Mouse (Mus musculus): Measurements from ENCODE around the gene Tsga10. TPM values are rescaled to one million over a fixed set of nuclear protein-coding genes. Genes with fewer than 3 reads are reported as not detected.

Gene Tsga10
- polyA plus RNA-seq, 1 experiment = 0.46 TPM

GRCm38 (mm10) chr1:37868640-37869039 lies 2.4 kb upstream of the Tsga10 start:
- Histone ChIP-seq H3K27me3 (ENCODE audit: control insufficient read depth, insufficient read depth, insufficient read length) (no peaks in the 10 kb centered on the region), H3K36me3 (ENCODE audit: control insufficient read depth, insufficient read depth) (no peaks in the 10 kb centered on the region), H3K4me3 (ENCODE audit: insufficient read depth, poor library complexity, severe bottlenecking) (no peak overlapping the region), H3K79me3 (ENCODE audit: low read depth) (peaks cover 2% of the 10 kb centered on the region), H3K79me2 (ENCODE audit: control insufficient read depth, insufficient read depth) (peaks cover 12% of the 10 kb centered on the region), H3ac (ENCODE audit: control insufficient read depth, insufficient read length, low read depth) (no peak overlapping the region)
- TF ChIP-seq USF1 (IDR thresholded peaks at IDR 0.05; ENCODE audit: low read depth) = no peak
- TF ChIP-seq CTCF (IDR thresholded peaks at IDR 0.05; ENCODE audit: control insufficient read depth, insufficient read depth, insufficient read length) = no peak
- no peak for TF ChIP-seq MYOG (IDR thresholded peaks at IDR 0.05; ENCODE audit: control insufficient read depth, extremely low read depth, insufficient read length)
- TF ChIP-seq CEBPB (IDR thresholded peaks at IDR 0.05; ENCODE audit: low read depth) = no peak
- no peak for TF ChIP-seq FOSL1 (IDR thresholded peaks at IDR 0.05; ENCODE audit: insufficient read depth, low read length, poor library complexity, severe bottlenecking)
- no peak for TF ChIP-seq MYOD1 (IDR thresholded peaks at IDR 0.05; ENCODE audit: control insufficient read depth, insufficient read length, low read depth)
- no peak for TF ChIP-seq MAX (IDR thresholded peaks at IDR 0.05)

- TF ChIP-seq MYOD1 (IDR thresholded peaks at IDR 0.05; ENCODE audit: control insufficient read depth, insufficient read length, low read depth) (no peak), MYOG (IDR thresholded peaks at IDR 0.05; ENCODE audit: control insufficient read depth, extremely low read depth, insufficient read length) (no peak), FOSL1 (IDR thresholded peaks at IDR 0.05; ENCODE audit: insufficient read depth, low read length, poor library complexity, severe bottlenecking) (no peak), CTCF (IDR thresholded peaks at IDR 0.05; ENCODE audit: control insufficient read depth, insufficient read depth, insufficient read length) (no peak), CEBPB (IDR thresholded peaks at IDR 0.05; ENCODE audit: low read depth) (no peak), MAX (IDR thresholded peaks at IDR 0.05) (no peak), USF1 (IDR thresholded peaks at IDR 0.05; ENCODE audit: low read depth) (no peak)
- Histone ChIP-seq H3K36me3 (ENCODE audit: control insufficient read depth, insufficient read depth) (no peaks in the 10 kb centered on the region), H3ac (ENCODE audit: control insufficient read depth, insufficient read length, low read depth) (no peak overlapping the region), H3K4me3 (ENCODE audit: insufficient read depth, poor library complexity, severe bottlenecking) (no peak overlapping the region), H3K79me2 (ENCODE audit: control insufficient read depth, insufficient read depth) (peaks cover 3% of the 10 kb centered on the region), H3K27me3 (ENCODE audit: control insufficient read depth, insufficient read depth, insufficient read length) (no peaks in the 10 kb centered on the region), H3K79me3 (ENCODE audit: low read depth) (no peaks in the 10 kb centered on the region)
These were observed 1.6 kb upstream of the Tsga10 start for GRCm38 (mm10) chr1:37867684-37868322.

DNA sequence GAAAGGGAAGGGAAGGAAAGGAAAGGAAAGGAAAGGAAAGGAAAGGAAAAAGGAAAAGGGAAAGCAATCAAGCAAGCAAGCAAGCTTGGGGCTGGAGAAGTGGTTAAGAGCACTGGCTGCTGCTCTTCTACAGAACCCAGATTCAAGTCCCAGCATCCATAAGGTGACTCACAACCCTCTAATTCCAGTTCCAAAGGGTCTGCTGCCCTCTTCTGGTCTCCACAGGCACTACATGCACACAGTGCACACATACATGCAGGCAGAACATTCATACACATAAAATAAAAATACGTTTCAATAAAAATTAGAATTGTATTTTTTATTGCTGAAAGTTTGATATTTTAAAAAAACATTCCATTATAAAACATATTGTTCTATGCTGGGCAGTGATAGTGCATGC lies 827 bp upstream of the Tsga10 start:
- H3K27me3 ChIP-seq (ENCODE audit: control insufficient read depth, insufficient read depth, insufficient read length) = no peaks in the 10 kb centered on the region
- H3ac ChIP-seq (ENCODE audit: control insufficient read depth, insufficient read length, low read depth) = no peak overlapping the region
- H3K36me3 ChIP-seq (ENCODE audit: control insufficient read depth, insufficient read depth) = no peaks in the 10 kb centered on the region
- no peak overlapping the region for H3K4me3 ChIP-seq (ENCODE audit: insufficient read depth, poor library complexity, severe bottlenecking)
- TF ChIP-seq CTCF (IDR thresholded peaks at IDR 0.05; ENCODE audit: control insufficient read depth, insufficient read depth, insufficient read length) = peak; percentile 50
- no peak for TF ChIP-seq CEBPB (IDR thresholded peaks at IDR 0.05; ENCODE audit: low read depth)
- no peaks in the 10 kb centered on the region for H3K79me2 ChIP-seq (ENCODE audit: control insufficient read depth, insufficient read depth)
- H3K79me3 ChIP-seq (ENCODE audit: low read depth) = no peaks in the 10 kb centered on the region

- H3K79me3 ChIP-seq (ENCODE audit: low read depth) = no peaks in the 10 kb centered on the region
- no peaks in the 10 kb centered on the region for H3K27me3 ChIP-seq (ENCODE audit: control insufficient read depth, insufficient read depth, insufficient read length)
- no peaks in the 10 kb centered on the region for H3K79me2 ChIP-seq (ENCODE audit: control insufficient read depth, insufficient read depth)
- H3ac ChIP-seq (ENCODE audit: control insufficient read depth, insufficient read length, low read depth) = peak overlapping the region; percentile 77
- TF ChIP-seq CTCF (IDR thresholded peaks at IDR 0.05; ENCODE audit: control insufficient read depth, insufficient read depth, insufficient read length) (no peak), MYOG (IDR thresholded peaks at IDR 0.05; ENCODE audit: control insufficient read depth, extremely low read depth, insufficient read length) (no peak), CEBPB (IDR thresholded peaks at IDR 0.05; ENCODE audit: low read depth) (no peak), USF1 (IDR thresholded peaks at IDR 0.05; ENCODE audit: low read depth) (no peak), FOSL1 (IDR thresholded peaks at IDR 0.05; ENCODE audit: insufficient read depth, low read length, poor library complexity, severe bottlenecking) (no peak), MAX (IDR thresholded peaks at IDR 0.05) (no peak)
- no peaks in the 10 kb centered on the region for H3K36me3 ChIP-seq (ENCODE audit: control insufficient read depth, insufficient read depth)
- peak overlapping the region; percentile 38 for H3K4me3 ChIP-seq (ENCODE audit: insufficient read depth, poor library complexity, severe bottlenecking)
These were observed 621 bp downstream of the Tsga10 start for GRCm38 (mm10) chr1:37865401-37866215.

GRCm38 (mm10) chr1:37864511-37865400 lies 1.5 kb downstream of the Tsga10 start:
- Histone ChIP-seq H3K79me2 (ENCODE audit: control insufficient read depth, insufficient read depth) (no peaks in the 10 kb centered on the region), H3K79me3 (ENCODE audit: low read depth) (no peaks in the 10 kb centered on the region), H3ac (ENCODE audit: control insufficient read depth, insufficient read length, low read depth) (peak overlapping the region; percentile 79), H3K36me3 (ENCODE audit: control insufficient read depth, insufficient read depth) (no peaks in the 10 kb centered on the region), H3K4me3 (ENCODE audit: insufficient read depth, poor library complexity, severe bottlenecking) (peak overlapping the region; percentile 42), H3K27me3 (ENCODE audit: control insufficient read depth, insufficient read depth, insufficient read length) (no peaks in the 10 kb centered on the region)
- TF ChIP-seq USF1 (IDR thresholded peaks at IDR 0.05; ENCODE audit: low read depth) (no peak), MYOG (IDR thresholded peaks at IDR 0.05; ENCODE audit: control insufficient read depth, extremely low read depth, insufficient read length) (no peak), MYOD1 (IDR thresholded peaks at IDR 0.05; ENCODE audit: control insufficient read depth, insufficient read length, low read depth) (no peak)
